Mouse (Mus musculus): ENCODE results near the gene Scly. TPM values are rescaled to one million over a fixed set of nuclear protein-coding genes. Genes with fewer than 3 reads are reported as not detected.

Gene Scly
- polyA plus RNA-seq, 1 experiment: 19.2 TPM

DNA sequence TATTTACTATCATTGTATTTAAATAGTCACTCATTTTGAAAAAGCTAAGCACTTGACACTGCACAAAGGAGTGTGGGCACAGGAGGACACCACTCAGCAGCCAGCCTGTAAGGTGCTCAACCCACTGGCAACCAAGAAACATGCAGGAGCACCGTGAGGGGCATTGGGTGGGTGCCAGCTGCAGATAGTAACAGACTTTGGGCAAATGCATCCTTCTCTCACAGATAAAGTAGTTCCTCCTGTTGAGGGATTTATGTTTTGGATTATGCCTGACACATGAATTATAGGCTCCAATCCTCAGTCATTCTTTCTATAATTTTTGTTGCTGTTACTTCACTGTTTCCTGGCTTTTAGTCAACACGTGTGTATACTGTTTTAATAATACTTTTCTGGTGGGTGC is 20.7 kb upstream of the Scly start:
- no peak overlapping the region for H3K9ac ChIP-seq (ENCODE audit: low read depth, poor library complexity, severe bottlenecking)
- H3K27ac ChIP-seq (ENCODE audit: insufficient read depth, low read length): no peak overlapping the region
- H3K4me1 ChIP-seq (ENCODE audit: control insufficient read depth, insufficient read depth, low read length): no peaks in the 10 kb centered on the region
- TF ChIP-seq CTCF (IDR thresholded peaks at IDR 0.05; ENCODE audit: low read depth, low read length): no peak
- TF ChIP-seq EP300 (IDR thresholded peaks at IDR 0.05; ENCODE audit: insufficient read depth, low read depth, low read length): no peak
- no peak for TF ChIP-seq POLR2A (IDR thresholded peaks at IDR 0.05; ENCODE audit: insufficient read depth, low read length)
- peaks cover 25% of the 10 kb centered on the region for H3K36me3 ChIP-seq (ENCODE audit: control insufficient read depth, insufficient read depth, low read length, poor library complexity, severe bottlenecking)
- H3K9me3 ChIP-seq (replicated peaks; ENCODE audit: control insufficient read depth, insufficient read depth, low read length, poor library complexity, severe bottlenecking): no peaks in the 10 kb centered on the region
- no peaks in the 10 kb centered on the region for H3K27me3 ChIP-seq (ENCODE audit: control insufficient read depth, insufficient read depth, low read length, poor library complexity, severe bottlenecking)
- no peak overlapping the region for H3K4me3 ChIP-seq (ENCODE audit: low read depth, low read length)

DNA sequence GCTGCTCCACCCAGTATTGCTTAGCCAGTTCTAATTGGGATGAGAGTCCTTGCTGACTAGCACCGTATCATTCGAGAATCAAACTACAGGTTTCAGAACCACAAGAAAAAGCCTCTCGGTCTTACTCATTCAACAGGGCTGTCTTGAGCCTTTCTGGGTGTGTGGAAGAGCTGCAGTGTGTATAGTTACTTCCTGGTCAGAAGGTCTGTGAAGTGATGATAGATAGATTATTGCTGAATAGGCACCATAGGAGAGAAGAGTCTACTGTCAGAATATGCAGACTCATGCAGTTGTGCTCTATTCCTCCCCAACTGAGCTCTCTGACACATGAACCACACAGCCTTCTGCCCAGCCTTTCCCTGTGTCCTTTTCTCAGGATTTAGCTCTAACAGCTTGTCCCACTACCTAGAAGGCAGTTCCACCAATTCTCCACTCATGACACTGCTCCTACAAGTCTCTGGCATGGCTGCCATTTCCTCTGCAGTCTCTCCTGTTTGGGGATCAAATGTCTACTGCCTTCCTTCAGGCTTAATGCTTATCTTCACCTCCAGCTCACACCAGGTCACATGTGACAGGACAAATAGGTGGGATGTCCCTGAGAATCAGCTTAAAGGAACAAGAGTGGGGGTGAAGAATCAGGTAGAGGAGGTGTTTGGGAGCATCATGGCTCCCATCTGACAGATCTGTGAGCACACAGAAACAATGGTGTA is 19.6 kb upstream of the Scly start:
- TF ChIP-seq EP300 (IDR thresholded peaks at IDR 0.05; ENCODE audit: insufficient read depth, low read depth, low read length) (no peak), CTCF (IDR thresholded peaks at IDR 0.05; ENCODE audit: low read depth, low read length) (no peak), POLR2A (IDR thresholded peaks at IDR 0.05; ENCODE audit: insufficient read depth, low read length) (no peak)
- H3K36me3 ChIP-seq (ENCODE audit: control insufficient read depth, insufficient read depth, low read length, poor library complexity, severe bottlenecking): peaks cover 25% of the 10 kb centered on the region

DNA sequence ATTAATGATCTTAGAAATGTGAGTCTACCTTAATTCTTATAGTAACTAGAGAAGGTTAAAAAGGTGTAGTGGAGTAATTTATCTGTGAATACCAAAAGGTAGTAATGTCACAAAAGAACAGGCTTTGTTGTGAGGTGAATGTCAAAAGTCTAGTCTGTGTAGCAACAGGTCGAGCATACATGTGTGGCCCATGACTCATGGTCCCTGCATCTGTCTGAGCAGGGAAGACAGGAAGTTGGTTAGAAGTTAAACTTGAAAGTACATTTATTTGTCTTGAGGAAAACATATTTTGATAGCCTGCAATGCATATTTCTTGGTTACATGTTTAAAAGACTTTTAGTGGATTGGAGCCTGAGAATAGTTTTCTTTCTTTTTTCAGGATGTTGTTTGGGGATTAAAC is 19.0 kb upstream of the Scly start:
- no peaks in the 10 kb centered on the region for H3K4me1 ChIP-seq (ENCODE audit: control insufficient read depth, insufficient read depth, low read length)
- H3K27me3 ChIP-seq (ENCODE audit: control insufficient read depth, insufficient read depth, low read length, poor library complexity, severe bottlenecking): no peaks in the 10 kb centered on the region
- no peaks in the 10 kb centered on the region for H3K9me3 ChIP-seq (replicated peaks; ENCODE audit: control insufficient read depth, insufficient read depth, low read length, poor library complexity, severe bottlenecking)
- H3K36me3 ChIP-seq (ENCODE audit: control insufficient read depth, insufficient read depth, low read length, poor library complexity, severe bottlenecking): peaks cover 25% of the 10 kb centered on the region
- H3K27ac ChIP-seq (ENCODE audit: insufficient read depth, low read length): no peak overlapping the region
- no peak overlapping the region for H3K4me3 ChIP-seq (ENCODE audit: low read depth, low read length)
- TF ChIP-seq EP300 (IDR thresholded peaks at IDR 0.05; ENCODE audit: insufficient read depth, low read depth, low read length) (no peak), POLR2A (IDR thresholded peaks at IDR 0.05; ENCODE audit: insufficient read depth, low read length) (no peak), CTCF (IDR thresholded peaks at IDR 0.05; ENCODE audit: low read depth, low read length) (no peak)
- no peak overlapping the region for H3K9ac ChIP-seq (ENCODE audit: low read depth, poor library complexity, severe bottlenecking)

More for the DNA sequence above, 19.6 kb upstream of the Scly start:
- Histone ChIP-seq H3K4me1 (ENCODE audit: control insufficient read depth, insufficient read depth, low read length) (no peaks in the 10 kb centered on the region), H3K4me3 (ENCODE audit: low read depth, low read length) (no peak overlapping the region), H3K27ac (ENCODE audit: insufficient read depth, low read length) (no peak overlapping the region), H3K27me3 (ENCODE audit: control insufficient read depth, insufficient read depth, low read length, poor library complexity, severe bottlenecking) (no peaks in the 10 kb centered on the region), H3K9me3 (replicated peaks; ENCODE audit: control insufficient read depth, insufficient read depth, low read length, poor library complexity, severe bottlenecking) (no peaks in the 10 kb centered on the region), H3K9ac (ENCODE audit: low read depth, poor library complexity, severe bottlenecking) (no peak overlapping the region)

DNA sequence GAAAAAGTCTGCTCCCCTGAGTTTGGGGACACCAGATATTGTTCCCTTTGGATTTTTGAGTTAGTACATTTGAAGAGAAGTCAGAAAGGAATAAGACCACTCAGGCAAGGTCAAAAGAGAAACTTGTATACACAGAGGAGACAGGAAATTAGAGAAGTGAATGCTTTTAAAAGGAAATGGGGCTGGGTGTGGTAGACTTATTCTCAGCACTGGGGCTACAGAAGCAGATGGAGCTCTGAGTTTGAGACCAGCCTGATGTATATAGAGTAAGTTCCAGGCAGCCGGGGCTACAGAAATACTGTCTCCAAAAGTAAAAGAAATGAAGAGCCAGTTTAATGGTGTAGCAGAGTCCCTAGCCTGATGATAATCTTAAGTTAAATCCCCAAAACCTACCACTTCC is 15.6 kb upstream of the Scly start:
- peaks cover 13% of the 10 kb centered on the region for H3K36me3 ChIP-seq (ENCODE audit: control insufficient read depth, insufficient read depth, low read length, poor library complexity, severe bottlenecking)
- no peaks in the 10 kb centered on the region for H3K4me1 ChIP-seq (ENCODE audit: control insufficient read depth, insufficient read depth, low read length)
- H3K9ac ChIP-seq (ENCODE audit: low read depth, poor library complexity, severe bottlenecking): no peak overlapping the region
- TF ChIP-seq EP300 (IDR thresholded peaks at IDR 0.05; ENCODE audit: insufficient read depth, low read depth, low read length) (no peak), CTCF (IDR thresholded peaks at IDR 0.05; ENCODE audit: low read depth, low read length) (no peak), POLR2A (IDR thresholded peaks at IDR 0.05; ENCODE audit: insufficient read depth, low read length) (no peak)
- no peak overlapping the region for H3K4me3 ChIP-seq (ENCODE audit: low read depth, low read length)
- H3K9me3 ChIP-seq (replicated peaks; ENCODE audit: control insufficient read depth, insufficient read depth, low read length, poor library complexity, severe bottlenecking): no peaks in the 10 kb centered on the region
- H3K27me3 ChIP-seq (ENCODE audit: control insufficient read depth, insufficient read depth, low read length, poor library complexity, severe bottlenecking): no peaks in the 10 kb centered on the region
- no peak overlapping the region for H3K27ac ChIP-seq (ENCODE audit: insufficient read depth, low read length)

DNA sequence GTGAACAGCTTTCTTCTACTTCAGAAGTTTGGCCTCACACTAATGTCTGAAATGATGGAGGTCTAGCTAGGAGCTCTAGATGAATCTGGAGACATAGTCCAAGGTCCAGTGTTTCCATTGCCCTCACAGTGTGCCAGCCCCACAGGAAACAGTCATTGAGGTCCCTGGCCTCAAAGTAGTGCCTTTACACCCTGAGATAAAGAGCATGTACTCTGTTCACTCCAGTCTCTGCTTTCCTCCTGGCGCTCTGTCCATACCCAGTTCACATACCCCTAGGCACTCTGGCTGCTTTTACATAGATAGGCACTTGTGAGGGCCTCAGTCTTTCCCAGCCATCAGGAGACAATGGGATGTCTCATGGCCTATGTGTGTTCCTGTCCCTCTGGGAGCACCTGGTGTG is 8.8 kb upstream of the Scly start:
- Histone ChIP-seq H3K4me1 (ENCODE audit: control insufficient read depth, insufficient read depth, low read length) (no peaks in the 10 kb centered on the region), H3K36me3 (ENCODE audit: control insufficient read depth, insufficient read depth, low read length, poor library complexity, severe bottlenecking) (no peaks in the 10 kb centered on the region), H3K27ac (ENCODE audit: insufficient read depth, low read length) (no peak overlapping the region), H3K9me3 (replicated peaks; ENCODE audit: control insufficient read depth, insufficient read depth, low read length, poor library complexity, severe bottlenecking) (no peaks in the 10 kb centered on the region), H3K9ac (ENCODE audit: low read depth, poor library complexity, severe bottlenecking) (no peak overlapping the region), H3K4me3 (ENCODE audit: low read depth, low read length) (no peak overlapping the region), H3K27me3 (ENCODE audit: control insufficient read depth, insufficient read depth, low read length, poor library complexity, severe bottlenecking) (no peaks in the 10 kb centered on the region)
- TF ChIP-seq POLR2A (IDR thresholded peaks at IDR 0.05; ENCODE audit: insufficient read depth, low read length) (no peak), EP300 (IDR thresholded peaks at IDR 0.05; ENCODE audit: insufficient read depth, low read depth, low read length) (no peak), CTCF (IDR thresholded peaks at IDR 0.05; ENCODE audit: low read depth, low read length) (no peak)

DNA sequence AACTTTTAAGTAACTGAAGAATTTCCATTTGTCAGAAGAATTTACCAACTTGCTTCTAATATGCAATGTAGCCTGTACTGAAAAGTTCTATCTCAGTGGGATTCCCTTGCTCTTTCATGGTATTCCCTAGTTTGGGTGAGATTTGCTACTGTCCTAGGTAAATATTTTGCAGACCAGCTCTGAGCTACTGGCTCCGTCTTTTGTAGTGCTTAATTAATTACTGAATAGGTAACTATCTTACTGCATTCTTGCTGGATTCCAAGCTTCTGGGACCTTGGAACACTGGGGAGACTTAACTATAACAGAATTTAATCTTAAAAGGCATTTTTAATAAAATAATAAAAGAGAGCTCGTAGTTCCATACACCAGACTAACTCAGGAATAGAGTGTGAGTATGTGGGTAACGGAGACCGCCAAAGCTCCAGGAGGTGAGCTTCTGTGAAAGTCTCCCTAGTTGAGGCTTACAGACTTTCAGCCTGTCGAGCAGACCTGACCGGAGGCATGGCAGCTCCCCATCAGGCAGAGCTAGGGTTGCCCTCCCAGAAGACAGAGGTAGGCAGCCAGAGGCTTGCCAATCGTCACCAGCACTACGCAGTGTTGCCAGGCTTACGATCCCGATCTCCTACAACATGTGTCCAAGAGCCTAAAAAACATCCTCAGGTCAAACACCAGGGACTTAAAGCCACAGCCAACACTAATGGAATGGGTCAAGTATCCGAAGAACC is 5.9 kb upstream of the Scly start:
- Histone ChIP-seq H3K27ac (ENCODE audit: insufficient read depth, low read length) (no peak overlapping the region), H3K27me3 (ENCODE audit: control insufficient read depth, insufficient read depth, low read length, poor library complexity, severe bottlenecking) (no peaks in the 10 kb centered on the region), H3K36me3 (ENCODE audit: control insufficient read depth, insufficient read depth, low read length, poor library complexity, severe bottlenecking) (no peaks in the 10 kb centered on the region), H3K9ac (ENCODE audit: low read depth, poor library complexity, severe bottlenecking) (no peak overlapping the region), H3K4me3 (ENCODE audit: low read depth, low read length) (no peak overlapping the region), H3K4me1 (ENCODE audit: control insufficient read depth, insufficient read depth, low read length) (no peaks in the 10 kb centered on the region), H3K9me3 (replicated peaks; ENCODE audit: control insufficient read depth, insufficient read depth, low read length, poor library complexity, severe bottlenecking) (no peaks in the 10 kb centered on the region)
- TF ChIP-seq POLR2A (IDR thresholded peaks at IDR 0.05; ENCODE audit: insufficient read depth, low read length) (no peak), EP300 (IDR thresholded peaks at IDR 0.05; ENCODE audit: insufficient read depth, low read depth, low read length) (no peak), CTCF (IDR thresholded peaks at IDR 0.05; ENCODE audit: low read depth, low read length) (no peak)

All from ES-Bruce4 (cell line).